Mouse (Mus musculus): ENCODE results near the gene Cnot10.
A peak's percentile ranks its signal among the peaks of the same experiment; 100 is the strongest.
"Not testable (repeated sequence)": the region's sequence is repeated elsewhere in the genome, so short reads cannot be mapped to it uniquely, and the experiment has no call there.

Gene Cnot10

GRCm38 (mm10) chr9:114649371-114649770 is 9.4 kb upstream of the Cnot10 start:
- no peak for DNase-seq

GRCm38 (mm10) chr9:114648472-114648871 is 8.5 kb upstream of the Cnot10 start:
- DNase-seq: not testable (repeated sequence)

- DNase-seq: no peak
Observed at GRCm38 (mm10) chr9:114647506-114648432, 7.8 kb upstream of the Cnot10 start.

GRCm38 (mm10) chr9:114646556-114647505 is 6.8 kb upstream of the Cnot10 start:
- DNase-seq: no peak

GRCm38 (mm10) chr9:114639186-114639748 is 717 bp downstream of the Cnot10 start:
- DNase-seq: peak in 1 of 2 experiments; percentile 10

GRCm38 (mm10) chr9:114636751-114637150 is 3.2 kb downstream of the Cnot10 start:
- DNase-seq: no peak

- no peak for DNase-seq
Observed at GRCm38 (mm10) chr9:114636150-114636549, 3.8 kb downstream of the Cnot10 start.

- no peak for DNase-seq
Observed at GRCm38 (mm10) chr9:114632331-114632730, 7.7 kb downstream of the Cnot10 start.

GRCm38 (mm10) chr9:114626726-114627125 is 13.3 kb downstream of the Cnot10 start:
- no peak for DNase-seq

GRCm38 (mm10) chr9:114624178-114624577 is 15.8 kb downstream of the Cnot10 start:
- DNase-seq: no peak

- no peak for DNase-seq
Observed at GRCm38 (mm10) chr9:114621149-114621548, 18.8 kb downstream of the Cnot10 start.

- DNase-seq: no peak
Observed at GRCm38 (mm10) chr9:114614176-114614953, 25.6 kb downstream of the Cnot10 start.

- DNase-seq: no peak
Observed at GRCm38 (mm10) chr9:114613026-114613425, 27.0 kb downstream of the Cnot10 start.

GRCm38 (mm10) chr9:114612566-114612965 is 27.4 kb downstream of the Cnot10 start:
- DNase-seq: no peak

- DNase-seq: no peak
Observed at GRCm38 (mm10) chr9:114610266-114610665, 29.7 kb downstream of the Cnot10 start.

GRCm38 (mm10) chr9:114603876-114604540 is 36.0 kb downstream of the Cnot10 start:
- peak; percentile 42 to 50 for DNase-seq

- DNase-seq: no peak
Observed at GRCm38 (mm10) chr9:114601096-114601495, 38.9 kb downstream of the Cnot10 start.

GRCm38 (mm10) chr9:114585017-114585345 is 55.0 kb downstream of the Cnot10 start:
- no peak for DNase-seq

- DNase-seq: peak in 1 of 2 experiments; percentile 10
Observed at GRCm38 (mm10) chr9:114584183-114585016, 55.6 kb downstream of the Cnot10 start.

- DNase-seq: peak; percentile 59 to 69
Observed at GRCm38 (mm10) chr9:114583812-114584182, 56.2 kb downstream of the Cnot10 start.

GRCm38 (mm10) chr9:114578646-114579045 is 61.3 kb downstream of the Cnot10 start:
- DNase-seq: no peak

Data from cerebellum, adult 18-20 months (tissue).